Mouse (Mus musculus) MEL (cell line): ENCODE data around the gene Rangap1. TPM values are rescaled to one million over a fixed set of nuclear protein-coding genes. Genes with fewer than 3 reads are reported as not detected.
A peak's percentile ranks its signal among the peaks of the same experiment; 100 is the strongest.

Experiments used
- DNase-seq: peaks from one replicate; pipeline ENCODE4 v3.0.0; 2011; ENCODE audit warnings: low read depth, low spot score
- H3K27ac ChIP-seq: 2 replicates; pipeline ENCODE4 v1.5.1; 2012; ENCODE audit warnings: low read depth, mild to moderate bottlenecking, control low read depth, low read length, moderate library complexity; ENCODE audit not compliant: control insufficient read depth
- H3K27me3 ChIP-seq, 2 experiments: fragments of 150-350 bp in 1 of 2; sonication (generic) in 1 of 2; 2 replicates each; pipeline ENCODE4 v1.6.1; 2012; ENCODE audit warnings: low read length in 2 of 2, mild to moderate bottlenecking in 2 of 2, improper control_type of control experiment in 1 of 2, moderate library complexity in 1 of 2; ENCODE audit not compliant: insufficient read depth in 2 of 2, control insufficient read depth in 1 of 2
- H3K36me3 ChIP-seq, 2 experiments: 2 replicates each; pipeline ENCODE4 v1.6.1; 2012 to 2014; ENCODE audit warnings: low read length in 2 of 2, improper control_type of control experiment in 1 of 2, inconsistent platforms in 1 of 2, mild to moderate bottlenecking in 1 of 2; ENCODE audit not compliant: insufficient read depth in 2 of 2, control insufficient read depth in 1 of 2
- H3K4me1 ChIP-seq, 2 experiments: fragments of 150-350 bp in 1 of 2; sonication (generic) in 1 of 2; 2 replicates each; pipeline ENCODE4 v1.6.1; 2012; ENCODE audit warnings: low read length in 2 of 2, improper control_type of control experiment in 1 of 2, mild to moderate bottlenecking in 1 of 2; ENCODE audit not compliant: insufficient read depth in 2 of 2, control insufficient read depth in 1 of 2
- H3K4me3 ChIP-seq, 2 experiments: fragments of 150-350 bp in 1 of 2; sonication (generic) in 1 of 2; 2 replicates each; pipeline ENCODE4 v1.5.1; 2012; ENCODE audit warnings: low read depth in 2 of 2, low read length in 2 of 2, mild to moderate bottlenecking in 2 of 2, moderate library complexity in 2 of 2, control low read depth in 1 of 2, improper control_type of control experiment in 1 of 2; ENCODE audit not compliant: control insufficient read depth in 1 of 2, insufficient read depth in 1 of 2
- H3K79me2 ChIP-seq: 2 replicates; pipeline ENCODE4 v1.6.1; 2012; ENCODE audit warnings: mild to moderate bottlenecking, low read length, moderate library complexity; ENCODE audit not compliant: control insufficient read depth, poor library complexity, insufficient read depth
- H3K9ac ChIP-seq: 2 replicates; pipeline ENCODE4 v1.6.1; 2012; ENCODE audit warnings: low read depth, mild to moderate bottlenecking, control low read depth, low read length, moderate library complexity; ENCODE audit not compliant: control insufficient read depth, poor library complexity, severe bottlenecking
- H3K9me3 ChIP-seq: fragments of 150-350 bp; sonication (generic); replicated peaks from 2 replicates; pipeline ENCODE4 v1.6.1; 2012; ENCODE audit warnings: mild to moderate bottlenecking, low read length, improper control_type of control experiment, moderate library complexity; ENCODE audit not compliant: insufficient read depth
- CHD1 ChIP-seq: IDR thresholded peaks from 2 replicates; pipeline ENCODE4 v1.6.1; 2012; ENCODE audit warnings: low read depth, mild to moderate bottlenecking, inconsistent platforms, low read length, improper control_type of control experiment
- CHD2 ChIP-seq: IDR thresholded peaks from 2 replicates; pipeline ENCODE4 v1.6.1; 2011; ENCODE audit warnings: low read length, improper control_type of control experiment
- CTCF ChIP-seq, 3 experiments: IDR thresholded peaks in 2 of 3; conservative IDR thresholded peaks in 1 of 3; 2 replicates each; pipeline ENCODE4 v1.5.1; 2011 to 2012; ENCODE audit warnings: low read length in 3 of 3, low read depth in 2 of 3, mild to moderate bottlenecking in 2 of 3, improper control_type of control experiment in 1 of 3, inconsistent platforms in 1 of 3, mixed read lengths in 1 of 3, moderate library complexity in 1 of 3; ENCODE audit not compliant: control insufficient read depth in 1 of 3, insufficient read depth in 1 of 3, poor library complexity in 1 of 3, severe bottlenecking in 1 of 3
- GATA1 ChIP-seq: IDR thresholded peaks from 2 replicates; pipeline ENCODE4 v1.6.1; 2011; ENCODE audit warnings: low read depth, low read length, improper control_type of control experiment
- JUND ChIP-seq: IDR thresholded peaks from 2 replicates; pipeline ENCODE4 v1.6.1; 2011; ENCODE audit warnings: low read depth, mild to moderate bottlenecking, improper control_type of control experiment, low read length
- MAFK ChIP-seq: IDR thresholded peaks from 2 replicates; pipeline ENCODE4 v1.6.1; 2011; ENCODE audit warnings: low read depth, mild to moderate bottlenecking, low read length, improper control_type of control experiment, borderline replicate concordance
- MAX ChIP-seq: IDR thresholded peaks from 2 replicates; pipeline ENCODE4 v1.6.1; 2011; ENCODE audit warnings: low read length, improper control_type of control experiment
- MAZ ChIP-seq: IDR thresholded peaks from 2 replicates; pipeline ENCODE4 v1.6.1; 2012; ENCODE audit warnings: low read depth, mild to moderate bottlenecking, inconsistent platforms, low read length, improper control_type of control experiment
- MXI1 ChIP-seq: IDR thresholded peaks from 2 replicates; pipeline ENCODE4 v1.6.1; 2011; ENCODE audit warnings: mild to moderate bottlenecking, low read depth, low read length, improper control_type of control experiment
- MYC ChIP-seq: IDR thresholded peaks from 2 replicates; pipeline ENCODE4 v1.6.1; 2011; ENCODE audit warnings: low read depth, mild to moderate bottlenecking, low read length, improper control_type of control experiment, moderate library complexity
- NELFE ChIP-seq: IDR thresholded peaks from 2 replicates; pipeline ENCODE4 v1.6.1; 2011; ENCODE audit warnings: low read depth, low read length, improper control_type of control experiment
- RCOR1 ChIP-seq: IDR thresholded peaks from 2 replicates; pipeline ENCODE4 v1.6.1; 2012; ENCODE audit warnings: low read depth, mild to moderate bottlenecking, inconsistent platforms, low read length, improper control_type of control experiment
- SMC3 ChIP-seq: IDR thresholded peaks from 2 replicates; pipeline ENCODE4 v1.6.1; 2011; ENCODE audit warnings: low read depth, low read length, improper control_type of control experiment
- TAL1 ChIP-seq: IDR thresholded peaks from 2 replicates; pipeline ENCODE4 v1.6.1; 2012; ENCODE audit warnings: mild to moderate bottlenecking, inconsistent platforms, low read length, moderate library complexity, mixed read lengths
- TCF12 ChIP-seq: IDR thresholded peaks from 2 replicates; pipeline ENCODE4 v1.6.1; 2014; ENCODE audit warnings: low read depth, mild to moderate bottlenecking, inconsistent platforms, low read length, improper control_type of control experiment, moderate library complexity
- UBTF ChIP-seq: IDR thresholded peaks from 2 replicates; pipeline ENCODE4 v1.6.1; 2012; ENCODE audit warnings: low read depth, mild to moderate bottlenecking, inconsistent platforms, low read length, improper control_type of control experiment, moderate library complexity, borderline replicate concordance; ENCODE audit not compliant: insufficient read depth
- USF1 ChIP-seq: IDR thresholded peaks from 2 replicates; pipeline ENCODE4 v1.6.1; 2014; ENCODE audit warnings: low read depth, mild to moderate bottlenecking, inconsistent platforms, low read length, improper control_type of control experiment, moderate library complexity
- ZC3H11A ChIP-seq: IDR thresholded peaks from 2 replicates; pipeline ENCODE4 v1.6.1; 2012; ENCODE audit warnings: low read depth, mild to moderate bottlenecking, inconsistent platforms, low read length, improper control_type of control experiment
- ZKSCAN1 ChIP-seq: IDR thresholded peaks from 2 replicates; pipeline ENCODE4 v1.6.1; 2012; ENCODE audit warnings: low read depth, mild to moderate bottlenecking, inconsistent platforms, low read length, improper control_type of control experiment, moderate library complexity
- ZMIZ1 ChIP-seq: IDR thresholded peaks from 2 replicates; pipeline ENCODE4 v1.6.1; 2012; ENCODE audit warnings: low read depth, mild to moderate bottlenecking, inconsistent platforms, low read length, improper control_type of control experiment, moderate library complexity
- ZNF384 ChIP-seq: IDR thresholded peaks from 2 replicates; pipeline ENCODE4 v1.6.1; 2012; ENCODE audit warnings: low read depth, mild to moderate bottlenecking, inconsistent platforms, low read length, improper control_type of control experiment
- polyA plus RNA-seq, 2 experiments: library from polyadenylated mRNA; stranded (reverse) in 1 of 2; unstranded in 1 of 2; fragments of >175 nt in 1 of 2; fragments of >200 nt in 1 of 2; gene quantifications; 2 replicates each; pipeline versions ENCODE4 v1.2.1 to v1.2.4; 2012; ENCODE audit warnings: low replicate concordance in 2 of 2, low read depth in 1 of 2; ENCODE audit not compliant: insufficient read length in 2 of 2, insufficient read depth in 1 of 2, missing spikeins in 1 of 2
- total RNA-seq: library from RNA; depleted of rRNA; stranded (reverse); fragments of 300-350 nt; gene quantifications from 2 replicates; pipeline ENCODE4 v1.2.3, GENCODE M21; 2012

Gene Rangap1
- total and polyA plus RNA-seq, 3 experiments, result 191 to 281 TPM; not detected in 1

- no peaks in the 10 kb centered on the region for H3K79me2 ChIP-seq
- peak overlapping the region; percentile 50 for H3K27ac ChIP-seq
Observed at GRCm38 (mm10) chr15:81700161-81700560, 45.2 kb downstream of the Rangap1 start.

GRCm38 (mm10) chr15:81698532-81698931 is 46.8 kb downstream of the Rangap1 start:
- Histone ChIP-seq H3K9ac (no peak overlapping the region), H3K27ac (no peak overlapping the region), H3K79me2 (no peaks in the 10 kb centered on the region), H3K4me3 (no peak overlapping the region), H3K9me3 (no peaks in the 10 kb centered on the region), H3K27me3 (no peaks in the 10 kb centered on the region), H3K36me3 (peaks cover 0 to 8% of the 10 kb centered on the region in 2 experiments; a peak in 1 of 4 replicates), H3K4me1 (peaks cover 2 to 11% of the 10 kb centered on the region in 2 experiments; a peak in 2 of 4 replicates)
- TF ChIP-seq ZKSCAN1 (no peak), CHD2 (no peak), ZNF384 (no peak), MXI1 (no peak), TCF12 (no peak), TAL1 (no peak), USF1 (no peak), ZMIZ1 (no peak), UBTF (no peak), SMC3 (no peak), NELFE (no peak), ZC3H11A (no peak), MAZ (no peak), JUND (no peak), GATA1 (no peak), MAFK (no peak)
- DNase-seq, result no peak

More at GRCm38 (mm10) chr15:81700161-81700560, 45.2 kb downstream of the Rangap1 start:
- H3K36me3 ChIP-seq, result peaks cover 2 to 8% of the 10 kb centered on the region in 2 experiments; a peak in 3 of 4 replicates
- DNase-seq, result peak; percentile 82
- H3K4me3 ChIP-seq, result no peak overlapping the region
- TF ChIP-seq MAX, result no peak
- peak; percentile 30; the same call in 1 of the 2 replicates for TF ChIP-seq RCOR1
- no peak for TF ChIP-seq TCF12
- peak; percentile 80; the same call in 1 of the 2 replicates for TF ChIP-seq MYC
- TF ChIP-seq CHD1, result no peak
- no peak for TF ChIP-seq CTCF (IDR thresholded peaks at IDR 0.05 in 2 of 3, conservative IDR thresholded peaks at IDR 0.05 in 1 of 3; ENCODE audit: control insufficient read depth in 1 of 3, insufficient read depth in 1 of 3, low read depth in 2 of 3, low read length in 3 of 3, poor library complexity in 1 of 3, severe bottlenecking in 1 of 3)
- TF ChIP-seq MXI1, result peak; percentile 72
- TF ChIP-seq UBTF, result no peak
- TF ChIP-seq, all 39 proteins: peak for 3
- H3K9me3 ChIP-seq, result no peaks in the 10 kb centered on the region
- H3K27me3 ChIP-seq, result no peaks in the 10 kb centered on the region
- peaks cover 2 to 11% of the 10 kb centered on the region in 2 experiments; a peak in 2 of 4 replicates for H3K4me1 ChIP-seq
- 0 out of 2 replicates have a peak overlapping the region, but pooled peaks have one; percentile 3 for H3K9ac ChIP-seq
